Mouse (Mus musculus) liver, postnatal 0 days (tissue): ENCODE measurements around the gene Arhgap15.

Experiments
- CTCF ChIP-seq: sonication (generic); IDR thresholded peaks from 2 replicates; pipeline ENCODE4 v1.5.1; 2016; ENCODE audit warnings: antibody characterized with exemption, low read depth
- EP300 ChIP-seq: IDR thresholded peaks from 2 replicates; pipeline ENCODE4 v1.6.1; 2016; ENCODE audit warnings: antibody characterized with exemption, low read depth, mild to moderate bottlenecking

- TF ChIP-seq CTCF (no peak), EP300 (no peak)
Measured at GRCm38 (mm10) chr2:44148550-44149100, 400.0 kb downstream of the Arhgap15 start.
